Mouse (Mus musculus): ENCODE results near the gene Pkn1.

The Pkn1 gene

DNA sequence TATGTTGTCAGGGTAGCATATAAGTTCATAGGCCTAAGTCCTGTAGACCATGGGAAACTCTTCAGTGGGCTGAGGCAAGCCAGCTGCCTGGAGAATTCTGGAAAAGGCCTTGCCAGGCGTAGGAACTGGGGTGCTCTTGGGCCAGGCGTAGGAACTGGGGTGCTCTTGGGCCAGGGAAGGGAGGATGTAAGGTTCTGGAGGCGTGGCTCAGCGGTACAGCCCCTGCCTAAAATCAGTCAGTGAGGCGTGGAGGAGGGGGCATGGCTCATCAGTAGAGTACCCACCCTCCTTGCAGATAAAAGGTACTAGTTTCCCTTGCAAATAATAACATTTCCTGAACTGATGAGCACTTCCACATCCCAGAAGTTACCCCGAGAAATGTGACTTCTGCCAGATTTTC lies 44.3 kb downstream of the Pkn1 start:
- DNase-seq (ENCODE audit: low read depth, low spot score): no peak

DNA sequence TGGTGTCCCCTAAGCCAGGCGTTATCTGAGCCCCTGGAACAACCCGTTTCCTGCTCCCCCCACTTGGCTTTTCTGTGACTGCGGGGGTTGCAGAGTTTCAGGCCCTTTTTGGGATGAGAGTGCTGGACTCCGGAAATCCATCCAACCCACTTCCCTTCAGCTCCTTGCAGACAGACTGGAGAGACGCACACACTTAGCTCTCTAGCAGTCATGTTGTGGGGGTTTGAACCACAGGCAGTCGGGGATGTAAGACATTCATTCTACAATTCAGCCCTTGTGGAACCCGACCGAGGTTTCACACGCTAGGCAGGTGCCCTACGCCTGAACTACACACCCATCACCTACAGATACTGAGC lies 45.3 kb downstream of the Pkn1 start:
- no peak for DNase-seq (ENCODE audit: low read depth, low spot score)

DNA sequence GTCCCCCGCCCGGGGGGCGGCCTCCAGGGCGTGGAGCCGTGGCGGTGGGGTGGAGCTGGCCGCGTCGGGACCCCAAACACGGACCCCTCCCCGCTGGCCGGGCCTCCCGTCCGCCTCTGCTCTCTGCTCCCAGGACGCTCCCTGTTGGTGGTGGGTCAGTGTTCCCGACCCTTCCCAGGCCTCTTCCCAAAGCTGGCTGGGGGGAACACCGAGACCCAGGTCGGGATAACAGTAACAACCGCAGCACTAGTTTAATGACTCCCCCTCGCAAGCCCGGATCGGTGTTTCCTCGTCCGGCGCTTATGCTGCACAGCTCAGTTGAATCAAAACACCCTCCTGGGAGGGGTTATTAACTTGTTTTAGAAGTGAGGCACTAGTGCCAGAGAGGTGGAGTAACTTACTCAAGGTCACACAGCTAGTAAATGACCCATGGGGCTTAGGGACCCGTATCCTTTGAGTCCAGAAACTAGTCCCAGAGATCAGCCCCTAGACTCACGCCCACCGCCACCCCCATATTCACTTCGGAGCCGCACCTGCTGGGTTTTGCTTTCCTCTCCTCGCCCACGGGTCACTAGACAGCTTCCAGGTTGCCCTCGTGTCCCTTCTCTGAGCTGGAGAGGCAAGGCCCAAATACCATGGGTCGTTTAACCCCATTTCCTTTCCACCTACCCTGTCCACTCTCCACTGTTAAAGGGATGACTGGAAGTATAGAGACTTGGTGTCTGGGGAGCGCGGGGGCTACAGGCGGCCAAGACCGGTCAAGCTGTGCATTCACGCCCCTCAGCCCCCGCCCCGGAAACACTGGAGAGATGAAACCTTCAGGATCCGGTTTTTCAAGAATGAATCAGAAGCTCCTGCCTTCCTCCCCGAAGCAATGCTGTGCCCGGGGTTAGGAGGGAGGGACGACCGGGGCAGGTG lies 46.0 kb downstream of the Pkn1 start:
- DNase-seq (ENCODE audit: low read depth, low spot score): no peak

DNA sequence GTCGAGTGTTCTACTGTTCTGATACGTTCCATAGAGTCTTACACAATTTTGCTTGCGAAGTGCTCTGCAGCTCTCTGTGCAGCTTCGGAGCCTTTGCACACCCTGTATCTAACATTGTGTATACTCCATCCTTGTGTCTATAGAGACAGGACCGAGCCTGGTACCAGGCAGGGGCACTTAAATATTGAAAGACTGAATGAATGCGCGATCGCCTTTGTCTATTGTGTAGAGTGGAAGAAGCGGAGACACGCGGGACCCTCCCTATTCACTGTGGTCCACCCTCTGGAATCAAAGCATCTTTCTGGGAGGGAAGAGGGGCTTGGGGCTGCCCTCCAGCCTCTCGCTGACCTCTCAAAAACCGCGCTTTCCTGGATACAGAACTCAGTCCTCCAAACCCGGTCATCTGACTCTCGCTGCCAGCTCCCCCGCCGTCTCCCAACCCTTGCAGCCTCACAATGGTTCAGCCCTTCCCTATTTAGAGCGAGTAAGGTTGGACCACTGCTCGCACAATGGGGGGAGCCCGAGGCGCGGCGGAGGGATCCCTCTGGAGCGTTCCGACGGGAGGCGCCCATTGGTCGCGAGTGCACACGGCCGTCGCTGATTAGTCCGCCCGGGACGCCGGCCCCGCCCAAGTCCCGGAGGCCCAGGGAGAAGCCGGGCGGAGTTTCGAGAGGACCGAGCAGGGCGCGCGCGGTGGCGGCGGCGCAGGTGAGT lies 46.8 kb downstream of the Pkn1 start, which contains the start of gene Gipc1:
Gene Gipc1, plus strand, starts transcription at position 648 of the 714 bp plus-strand sequence.
- peak; percentile 99 for DNase-seq (ENCODE audit: low read depth, low spot score)

DNA sequence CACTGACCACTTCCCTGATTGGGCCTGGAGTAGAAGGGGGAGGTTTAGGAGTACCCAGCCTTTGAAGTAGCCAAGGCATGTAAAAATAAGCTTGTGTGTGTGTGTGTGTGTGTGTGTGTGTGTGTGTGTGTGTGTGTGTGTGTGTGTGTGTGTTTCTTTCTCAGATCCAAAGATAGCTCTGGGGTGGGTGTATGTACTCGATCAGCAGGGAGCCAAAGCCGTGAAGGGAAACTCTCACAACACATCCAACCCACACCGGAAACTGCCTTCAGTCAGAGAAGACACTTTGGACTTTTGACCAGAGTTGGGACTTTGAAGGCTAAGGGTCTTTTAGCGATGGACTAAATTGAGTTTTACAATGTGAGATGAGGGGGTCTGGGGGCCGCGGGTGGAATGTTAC lies 49.3 kb downstream of the Pkn1 start:
- DNase-seq (ENCODE audit: low read depth, low spot score): no peak

DNA sequence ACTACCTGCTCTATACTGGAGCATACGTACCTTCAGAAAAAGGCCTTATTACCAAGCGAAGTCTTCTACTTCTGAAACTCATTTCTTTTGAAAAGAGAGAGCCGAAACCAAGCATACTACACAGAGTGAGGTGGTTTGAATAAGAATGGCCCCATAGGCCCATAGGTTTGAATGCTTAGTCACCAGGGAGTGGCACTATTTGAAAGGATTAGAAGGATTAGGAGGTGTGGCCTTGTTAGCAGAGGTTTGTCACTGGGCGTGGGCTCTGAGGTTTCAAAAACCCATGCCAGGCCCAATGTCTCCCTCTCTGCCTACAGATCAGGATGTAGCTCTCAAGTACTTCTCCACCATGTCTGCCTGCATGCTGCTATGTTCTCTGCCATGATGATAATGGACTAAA lies 50.9 kb downstream of the Pkn1 start:
- no peak for DNase-seq (ENCODE audit: low read depth, low spot score)

DNA sequence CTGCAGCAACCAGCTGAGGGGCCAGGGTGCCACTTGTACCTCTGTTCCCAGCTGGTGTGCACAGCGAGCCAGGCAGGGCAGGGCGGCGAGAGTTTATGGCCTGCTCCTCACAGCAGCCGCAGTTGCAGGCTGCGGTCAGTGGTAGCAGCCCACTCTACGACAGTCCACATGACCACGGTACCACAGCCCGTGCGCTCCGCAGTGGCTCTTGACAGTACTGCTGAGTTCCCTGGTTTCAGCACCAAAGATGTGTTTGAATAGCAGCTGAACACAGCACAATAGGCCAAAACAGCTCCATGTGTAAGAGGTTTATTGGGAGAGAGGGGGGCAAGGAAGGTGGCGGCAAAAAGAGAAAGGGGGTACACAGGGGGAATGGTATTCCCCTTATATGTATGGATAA lies 51.5 kb downstream of the Pkn1 start:
- no peak for DNase-seq (ENCODE audit: low read depth, low spot score)

DNA sequence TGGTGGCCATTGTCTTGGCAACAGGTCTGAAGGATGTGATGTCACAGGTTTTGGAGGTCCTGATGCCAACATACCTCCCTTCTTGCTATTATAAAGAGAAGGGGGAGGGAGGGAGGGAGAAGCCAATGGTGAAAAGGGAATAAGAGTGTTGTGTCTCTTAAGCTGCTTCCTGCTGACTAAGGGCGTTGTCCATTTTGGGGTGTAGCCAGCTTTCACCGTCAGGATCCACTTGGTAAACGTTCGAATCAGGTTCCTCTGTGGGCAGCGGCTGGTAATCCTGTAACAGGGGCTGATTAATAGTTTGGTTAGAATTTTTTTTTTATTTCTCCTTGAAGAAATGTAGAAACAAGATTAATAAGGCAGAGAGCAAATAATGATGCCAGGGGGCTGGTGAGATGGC lies 59.3 kb downstream of the Pkn1 start:
- no peak for DNase-seq (ENCODE audit: low read depth, low spot score)

DNA sequence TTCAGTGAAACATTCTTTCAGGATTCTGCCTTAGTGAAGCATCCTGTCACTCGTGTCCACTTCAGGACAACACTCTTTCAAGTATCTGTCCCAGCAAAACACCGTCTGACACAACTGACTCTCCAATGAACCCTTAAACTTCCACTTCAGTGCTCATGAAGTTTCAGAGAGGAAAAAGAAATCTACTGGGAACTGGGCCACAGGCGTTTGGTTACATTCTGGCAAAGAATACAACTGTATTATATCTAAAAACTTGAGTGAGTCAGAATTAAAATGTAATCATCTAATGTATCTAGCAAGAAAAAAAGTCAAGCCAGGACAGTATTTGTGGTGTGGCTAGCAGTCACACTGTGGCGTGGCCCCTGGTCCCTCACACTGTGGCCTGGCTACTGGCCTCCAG lies 60.1 kb downstream of the Pkn1 start:
- no peak for DNase-seq (ENCODE audit: low read depth, low spot score)

DNA sequence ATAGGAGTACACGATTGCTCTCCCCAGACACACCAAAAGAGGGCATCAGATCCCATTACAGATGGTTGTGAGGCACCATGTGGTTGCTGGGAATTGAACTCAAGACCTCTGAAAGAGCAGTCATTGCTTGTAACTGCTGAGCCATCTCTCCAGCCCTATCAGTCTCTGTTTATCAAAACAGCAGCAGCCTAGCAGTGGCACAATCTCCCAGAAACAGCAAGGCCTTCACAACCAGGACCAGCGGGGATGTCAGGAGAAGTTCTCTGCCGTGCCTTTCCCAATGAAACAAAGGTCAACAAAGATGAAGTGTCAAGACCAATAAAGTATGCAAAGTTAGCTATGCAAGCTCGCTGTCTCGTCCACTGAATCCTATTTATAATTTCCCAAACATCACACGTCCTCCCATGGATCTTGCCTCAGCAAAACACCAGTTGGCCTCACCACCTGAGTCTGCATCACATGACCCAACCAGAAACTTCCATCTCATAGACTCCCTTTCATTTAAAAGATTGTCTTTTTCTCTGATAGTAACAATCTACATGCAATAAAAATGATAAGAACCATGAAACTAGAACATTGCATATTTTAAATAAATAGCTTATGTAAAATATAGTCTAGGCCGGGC lies 66.8 kb downstream of the Pkn1 start:
- no peak for DNase-seq (ENCODE audit: low read depth, low spot score)

DNA sequence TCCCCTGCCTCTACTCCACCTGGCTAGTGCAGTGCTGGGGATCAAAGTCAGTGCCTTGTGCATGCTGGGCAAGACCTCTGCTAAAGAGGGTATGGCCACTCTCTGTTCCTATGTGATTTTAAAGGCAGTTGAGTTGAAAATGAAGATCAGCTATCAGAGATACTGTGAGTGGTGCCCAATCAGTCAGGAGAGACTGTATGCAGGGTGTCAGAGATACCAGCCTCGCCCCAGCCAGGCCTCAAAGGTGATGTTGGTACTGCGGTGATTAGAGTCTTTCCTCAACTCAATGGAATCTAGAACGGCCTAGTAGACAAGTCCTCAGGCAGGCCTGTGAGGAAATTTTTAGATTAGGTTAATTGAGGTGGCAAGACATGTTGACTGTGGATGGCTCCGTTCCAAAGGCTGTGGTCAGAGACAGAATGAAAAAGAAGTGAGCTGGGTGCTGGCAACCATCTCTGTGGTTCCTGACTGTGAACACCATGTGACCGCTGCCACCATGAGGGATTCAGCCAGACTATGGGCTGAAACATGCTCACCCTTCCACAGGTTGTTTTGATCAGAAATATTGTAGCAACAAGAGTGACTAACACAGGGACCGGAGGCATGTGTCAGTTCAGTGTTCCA lies 73.2 kb downstream of the Pkn1 start:
- DNase-seq (ENCODE audit: low read depth, low spot score): no peak

DNA sequence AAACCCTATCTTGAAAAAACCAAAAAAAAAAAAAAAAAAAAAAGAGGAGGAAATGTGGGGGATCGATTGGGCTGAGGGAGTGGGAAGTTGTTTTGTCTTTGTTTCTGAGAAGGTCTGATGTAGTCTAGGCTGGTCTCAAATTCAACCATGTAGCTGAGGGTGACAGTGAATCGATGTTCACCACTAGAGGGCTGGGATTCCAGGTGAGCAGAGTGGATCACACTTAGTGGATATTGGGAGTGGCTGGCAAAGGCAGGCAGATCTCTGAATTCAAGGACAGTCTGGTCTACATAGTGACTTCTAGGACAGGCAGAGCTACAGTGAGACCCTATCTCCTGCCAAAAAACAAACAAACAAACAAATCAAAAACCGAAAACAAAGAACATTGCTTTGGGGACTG lies 74.2 kb downstream of the Pkn1 start:
- no peak for DNase-seq (ENCODE audit: low read depth, low spot score)

DNA sequence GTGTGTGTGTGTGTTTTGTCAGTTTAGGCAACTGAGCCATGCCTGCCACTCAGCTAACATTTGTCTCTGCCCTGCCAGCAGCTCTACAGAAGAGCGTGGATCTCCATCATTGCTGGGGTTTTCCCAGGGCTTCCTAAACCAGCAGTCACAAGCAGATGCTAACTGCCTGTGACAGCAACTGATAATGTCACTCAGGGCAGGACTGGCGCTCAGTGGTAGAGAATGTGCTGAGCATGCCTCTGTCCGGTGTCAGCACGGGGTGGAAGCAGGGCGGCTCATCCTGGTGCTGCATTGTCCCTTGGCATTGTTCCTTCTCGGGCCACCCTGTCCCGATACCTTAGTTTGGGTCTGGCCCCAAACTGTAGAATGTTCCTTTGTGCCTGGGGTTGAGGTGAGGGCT lies 75.4 kb downstream of the Pkn1 start:
- DNase-seq (ENCODE audit: low read depth, low spot score): no peak

DNA sequence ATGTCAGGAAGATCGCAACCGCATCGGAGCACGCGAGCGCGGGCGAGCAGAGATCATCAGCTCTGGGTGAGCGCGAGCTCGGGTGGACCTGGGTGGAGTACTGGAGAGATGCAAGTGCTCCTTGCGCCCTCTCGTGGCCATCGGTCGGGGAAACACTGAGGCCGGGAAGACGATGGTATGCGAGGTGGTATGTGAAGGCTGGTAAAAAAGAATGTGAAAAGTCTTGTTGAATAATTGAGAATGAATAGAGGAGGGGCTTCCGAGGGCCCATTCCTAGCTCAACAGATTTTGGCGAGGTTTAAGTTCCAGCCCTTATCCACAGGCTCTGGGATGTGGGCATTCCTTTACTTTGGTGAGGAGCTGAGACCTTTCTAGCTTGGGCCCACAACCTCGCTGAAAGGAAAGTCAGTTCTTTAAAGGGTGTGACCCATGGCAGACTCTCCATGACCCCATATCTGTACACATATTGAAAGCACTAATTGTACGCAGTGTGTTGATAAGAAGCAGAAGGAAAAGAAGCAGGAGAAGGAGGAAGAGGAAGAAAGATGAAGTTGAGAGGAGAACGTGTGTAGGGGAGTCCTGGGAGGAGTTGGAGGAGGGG lies 76.5 kb downstream of the Pkn1 start:
- peak; percentile 76 for DNase-seq (ENCODE audit: low read depth, low spot score)

DNA sequence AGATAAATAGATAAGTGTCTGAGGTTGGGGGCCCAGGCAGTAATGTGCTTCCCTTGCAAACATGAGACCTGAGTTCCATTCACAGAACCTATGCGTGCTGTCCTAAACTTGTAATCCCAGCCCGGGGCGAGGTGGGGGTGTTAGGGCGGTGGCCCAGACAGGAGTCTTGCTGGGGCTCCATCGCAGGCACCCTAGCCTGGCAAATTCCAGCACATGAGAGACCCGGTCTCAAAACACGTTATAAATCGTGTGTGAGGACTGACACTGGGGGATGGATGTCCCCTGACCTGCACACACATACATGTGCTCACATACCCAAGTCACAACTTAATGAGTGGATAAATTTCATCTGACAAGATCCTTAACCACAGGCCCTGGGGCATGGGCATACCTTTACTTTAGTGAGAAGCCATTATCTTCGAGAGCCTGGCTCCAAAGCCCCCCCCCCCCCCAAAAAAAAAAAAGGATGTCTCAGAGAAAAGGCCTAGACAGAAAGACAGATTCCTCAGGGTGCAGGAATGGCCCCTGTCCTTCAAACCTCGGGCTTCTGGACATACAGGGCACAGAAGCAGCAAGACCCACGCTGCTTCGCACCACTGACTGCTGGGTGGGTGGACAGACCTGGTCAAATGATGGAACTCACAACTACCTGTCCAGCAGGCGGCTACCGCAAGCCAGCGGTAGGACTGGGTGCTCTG lies 77.1 kb downstream of the Pkn1 start:
- no peak for DNase-seq (ENCODE audit: low read depth, low spot score)

DNA sequence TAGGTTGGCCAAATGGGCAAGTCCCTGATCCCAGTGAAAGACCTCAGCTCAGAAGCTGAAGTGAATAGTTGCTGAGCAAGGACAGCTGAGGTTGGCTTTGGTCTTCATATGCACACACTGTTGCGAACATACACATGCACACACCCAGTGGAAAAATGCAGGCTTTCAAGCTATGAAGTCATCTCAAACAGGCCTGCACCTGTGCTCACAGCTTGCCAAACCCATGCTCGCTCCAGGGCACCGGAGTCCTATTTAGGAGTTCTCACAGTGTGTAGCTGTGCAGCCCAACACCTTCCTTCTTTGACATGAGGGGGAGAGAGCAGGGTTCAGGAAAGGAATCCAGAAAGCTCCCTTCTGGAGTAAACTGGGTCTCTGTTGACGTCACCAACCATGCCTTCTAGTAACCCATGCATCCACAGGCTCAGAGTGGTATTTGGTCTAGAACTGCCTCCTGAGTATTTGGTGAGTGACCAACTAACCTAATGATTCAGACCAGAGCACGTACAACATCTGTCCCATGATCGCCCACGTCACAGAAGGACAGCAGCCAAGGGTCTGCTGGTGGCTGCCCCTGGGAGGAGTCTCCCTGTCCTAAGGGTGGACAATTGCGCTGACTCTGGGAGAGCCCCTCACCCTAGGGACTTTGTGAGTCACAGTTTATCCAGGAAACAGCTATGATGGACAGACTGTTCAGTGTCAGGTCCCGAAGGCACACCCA lies 79.3 kb downstream of the Pkn1 start:
- no peak for DNase-seq (ENCODE audit: low read depth, low spot score)

DNA sequence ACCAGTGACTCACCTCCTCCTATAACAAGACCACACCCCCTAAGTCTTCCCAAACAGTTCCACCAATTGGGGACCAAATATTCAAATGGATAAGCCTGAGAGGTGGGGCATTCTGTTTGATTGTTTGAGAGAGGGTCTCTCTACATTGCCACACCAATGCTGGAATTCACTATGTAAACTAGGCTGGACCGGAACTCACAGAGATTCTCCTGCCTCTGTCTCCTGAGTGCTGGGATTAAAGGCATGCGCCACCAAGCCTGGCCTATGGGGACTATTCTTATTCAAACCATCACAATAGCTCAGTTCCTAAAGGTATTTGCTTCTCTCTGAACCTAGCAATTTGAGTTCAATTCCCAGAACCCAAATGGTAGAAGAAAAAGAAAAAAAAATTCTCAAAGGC lies 80.4 kb downstream of the Pkn1 start:
- no peak for DNase-seq (ENCODE audit: low read depth, low spot score)

DNA sequence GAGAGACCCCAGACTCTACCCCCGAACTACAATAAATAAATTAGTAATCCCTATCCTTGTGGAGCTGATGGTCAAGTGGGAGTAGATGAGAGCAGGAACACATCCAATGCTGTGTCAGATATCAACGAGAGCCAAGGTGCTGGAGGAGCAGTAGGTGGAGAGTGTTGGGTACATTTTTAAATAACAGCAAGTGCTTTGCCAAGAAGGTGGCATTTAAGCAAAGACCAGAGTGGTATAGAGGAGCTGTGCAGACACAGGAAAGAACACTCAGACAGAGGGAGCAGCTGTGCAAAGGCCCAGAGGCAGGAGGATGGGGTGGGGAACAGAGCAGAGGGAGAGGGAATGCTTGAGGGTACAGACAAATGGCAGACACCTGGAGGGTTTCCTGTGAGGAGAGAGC lies 81.9 kb downstream of the Pkn1 start:
- DNase-seq (ENCODE audit: low read depth, low spot score): peak; percentile 57

DNA sequence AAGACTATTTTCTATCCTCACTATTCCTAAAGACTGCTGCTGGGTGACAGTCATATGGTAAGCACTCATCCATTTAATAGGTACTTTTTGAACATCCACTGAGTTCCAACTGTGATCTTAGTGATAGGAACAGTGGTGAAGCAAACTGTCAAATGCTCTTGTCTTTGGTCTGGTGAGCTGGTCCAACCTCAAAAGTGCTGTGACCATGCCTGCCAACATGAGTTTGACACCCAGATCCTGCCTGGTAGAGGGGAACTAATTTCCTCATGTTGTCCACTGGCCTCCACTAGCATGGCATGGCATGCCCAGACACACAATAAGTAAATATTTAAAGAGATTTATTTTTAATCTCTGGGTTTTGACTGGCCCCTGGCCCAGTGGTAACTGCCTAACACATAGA lies 82.4 kb downstream of the Pkn1 start:
- no peak for DNase-seq (ENCODE audit: low read depth, low spot score)
